Mouse (Mus musculus): ENCODE measurements around the gene Gpr162. TPM values are rescaled to one million over a fixed set of nuclear protein-coding genes. Genes with fewer than 3 reads are reported as not detected.
"Not testable (repeated sequence)": the region's sequence is repeated elsewhere in the genome, so short reads cannot be mapped to it uniquely, and the experiment has no call there.

The Gpr162 gene
- polyA plus RNA-seq, 1 experiment: 177 TPM

DNA sequence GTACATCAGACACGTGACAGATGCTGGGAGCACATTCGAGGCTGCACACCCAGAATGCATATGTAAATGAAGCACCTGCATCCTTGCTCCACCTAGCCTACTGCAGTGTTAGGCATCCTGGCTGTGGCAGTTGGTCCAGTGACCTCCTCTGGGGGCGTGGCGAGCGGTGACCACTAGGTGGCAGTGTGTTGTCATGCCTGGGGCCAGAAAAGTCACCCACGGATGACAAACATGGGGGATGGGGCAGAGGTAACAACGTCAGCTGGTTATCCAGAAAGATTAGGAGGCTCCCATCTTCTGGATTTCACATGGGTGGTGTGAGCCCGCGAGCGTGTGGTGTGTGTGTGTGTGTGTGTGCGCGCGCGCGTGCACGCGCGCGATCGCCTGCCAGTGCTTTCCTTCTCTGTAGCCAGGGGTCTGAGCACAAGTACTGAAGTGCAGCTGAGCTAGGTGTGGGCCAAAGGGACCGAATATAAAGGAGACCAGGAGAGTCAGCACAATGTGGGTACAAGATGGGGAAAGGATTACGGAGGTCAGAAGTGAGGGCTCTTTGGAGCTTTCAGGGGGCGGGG is 39.9 kb upstream of the Gpr162 start:
- TF ChIP-seq CTCF (IDR thresholded peaks at IDR 0.05; ENCODE audit: borderline replicate concordance, insufficient read depth, low read depth, low read length): peak; percentile 96
- TF ChIP-seq POLR2A (IDR thresholded peaks at IDR 0.05; ENCODE audit: borderline replicate concordance, insufficient read depth, low read length): peak; percentile 54; the same call in 1 of the 2 replicates
- peaks cover 15% of the 10 kb centered on the region for H3K4me1 ChIP-seq (ENCODE audit: control insufficient read depth, insufficient read depth, low read length)
- H3K27me3 ChIP-seq (ENCODE audit: control insufficient read depth, insufficient read depth, low read length): no peaks in the 10 kb centered on the region
- peak overlapping the region; percentile 99 for H3K27ac ChIP-seq (ENCODE audit: insufficient read depth, low read length)
- under 1% methylated on average over 23 of the region's 23 CpGs for WGBS
- H3K4me3 ChIP-seq (replicated peaks; ENCODE audit: insufficient read depth, low read depth, low read length): peak overlapping the region; percentile 71
- DNase-seq: peak; percentile 96 to 99

DNA sequence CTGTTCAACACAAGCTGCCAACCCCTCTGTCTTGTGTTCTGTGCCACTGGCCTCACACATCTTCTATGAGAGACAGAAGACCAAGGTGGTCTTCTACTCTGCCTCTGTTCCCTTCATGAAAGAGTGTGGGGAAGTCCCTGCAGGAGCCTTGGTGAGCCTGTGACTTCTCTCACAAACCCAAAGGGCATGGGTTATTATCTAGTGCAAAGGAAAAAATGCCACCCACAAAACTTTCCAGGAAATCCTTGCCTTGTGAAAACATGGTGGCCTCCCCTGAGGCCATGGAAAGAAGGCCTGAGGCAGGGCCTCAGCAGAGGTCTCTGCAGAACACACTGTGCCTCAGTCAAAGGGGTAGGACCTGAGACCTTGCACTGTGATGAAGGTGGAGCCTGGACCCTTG is 38.1 kb upstream of the Gpr162 start:
- H3K4me1 ChIP-seq (ENCODE audit: control insufficient read depth, insufficient read depth, low read length): peaks cover 15% of the 10 kb centered on the region
- H3K4me3 ChIP-seq (replicated peaks; ENCODE audit: insufficient read depth, low read depth, low read length): no peak overlapping the region
- DNase-seq: no peak
- no peak overlapping the region for H3K27ac ChIP-seq (ENCODE audit: insufficient read depth, low read length)
- H3K27me3 ChIP-seq (ENCODE audit: control insufficient read depth, insufficient read depth, low read length): no peaks in the 10 kb centered on the region
- TF ChIP-seq CTCF (IDR thresholded peaks at IDR 0.05; ENCODE audit: borderline replicate concordance, insufficient read depth, low read depth, low read length) (no peak), POLR2A (IDR thresholded peaks at IDR 0.05; ENCODE audit: borderline replicate concordance, insufficient read depth, low read length) (no peak)

DNA sequence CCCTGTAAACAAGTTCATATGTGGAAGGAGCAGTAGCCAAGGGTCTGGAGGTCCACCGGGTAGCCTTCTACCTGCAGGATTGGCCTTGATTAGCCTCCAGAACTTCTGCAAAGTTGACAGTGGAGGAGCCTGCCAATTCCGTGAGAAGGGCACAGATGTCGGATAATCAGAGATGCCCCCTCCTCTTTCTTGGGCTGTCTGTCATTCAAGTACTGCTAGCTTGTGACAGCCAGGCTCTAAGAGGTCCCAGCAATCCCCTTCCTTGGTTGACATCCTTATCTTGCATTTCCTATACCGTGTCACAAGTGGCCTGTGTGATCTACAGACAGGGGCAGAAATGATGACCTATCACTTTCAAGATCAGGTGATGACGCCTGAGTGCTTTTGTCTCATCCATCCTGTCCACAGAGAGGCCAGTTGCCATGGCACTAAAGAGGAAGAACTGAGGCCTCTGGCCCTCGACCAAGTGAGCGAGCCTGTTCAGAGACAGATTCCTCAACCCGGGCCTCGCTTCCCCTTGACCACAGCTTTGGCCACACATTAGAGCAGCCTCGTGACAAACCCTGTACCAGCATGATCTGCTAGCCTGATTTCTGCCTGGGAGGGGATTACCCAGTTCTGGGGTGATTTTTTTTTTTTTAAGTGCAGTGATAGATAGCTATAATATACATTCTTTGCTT is 37.2 kb upstream of the Gpr162 start:
- WGBS: 54% methylated on average over 10 of the region's 10 CpGs
- Histone ChIP-seq H3K4me3 (replicated peaks; ENCODE audit: insufficient read depth, low read depth, low read length) (no peak overlapping the region), H3K27me3 (ENCODE audit: control insufficient read depth, insufficient read depth, low read length) (no peaks in the 10 kb centered on the region), H3K27ac (ENCODE audit: insufficient read depth, low read length) (no peak overlapping the region), H3K4me1 (ENCODE audit: control insufficient read depth, insufficient read depth, low read length) (peaks cover 15% of the 10 kb centered on the region)
- TF ChIP-seq CTCF (IDR thresholded peaks at IDR 0.05; ENCODE audit: borderline replicate concordance, insufficient read depth, low read depth, low read length) (no peak), POLR2A (IDR thresholded peaks at IDR 0.05; ENCODE audit: borderline replicate concordance, insufficient read depth, low read length) (no peak)
- DNase-seq: peak in 1 of 2 experiments; percentile 48

DNA sequence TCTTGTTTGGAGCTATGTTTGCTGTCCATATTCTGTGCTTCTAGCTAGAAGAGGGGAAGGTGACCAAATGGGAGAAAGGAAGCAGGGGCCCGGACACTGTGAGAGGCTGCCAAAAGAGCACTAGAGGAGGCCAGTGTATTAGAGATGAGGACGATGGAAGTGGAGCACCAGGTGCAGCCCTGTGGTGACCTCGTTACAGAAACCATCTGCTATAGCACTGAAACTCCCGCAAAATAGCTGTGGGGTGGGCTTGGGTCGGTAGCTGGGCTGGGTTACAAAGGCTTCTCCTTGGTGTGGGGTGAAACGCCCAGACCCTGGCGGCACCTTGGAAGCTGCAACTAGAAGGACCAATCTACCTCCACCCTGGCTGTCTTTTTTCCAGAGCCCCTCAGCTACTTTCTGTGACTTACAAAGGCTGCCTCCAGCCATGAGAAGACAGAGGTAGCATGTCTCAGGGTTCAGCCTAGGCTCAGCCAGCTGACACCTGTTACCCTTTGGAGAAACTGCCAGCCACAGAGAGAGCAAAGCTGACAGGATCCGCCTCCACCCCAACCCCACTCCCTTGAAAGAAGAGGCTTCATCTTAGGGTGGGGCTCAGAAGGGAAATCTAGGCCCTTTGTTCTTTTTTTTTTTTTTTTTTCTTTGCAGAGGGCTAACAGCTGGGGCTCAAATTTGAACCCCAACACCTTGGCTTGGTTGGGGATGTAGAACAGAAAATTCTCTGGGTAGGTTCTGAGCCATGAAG is 36.4 kb upstream of the Gpr162 start:
- TF ChIP-seq POLR2A (IDR thresholded peaks at IDR 0.05; ENCODE audit: borderline replicate concordance, insufficient read depth, low read length): no peak
- TF ChIP-seq CTCF (IDR thresholded peaks at IDR 0.05; ENCODE audit: borderline replicate concordance, insufficient read depth, low read depth, low read length): no peak
- WGBS: 22% methylated on average over 8 of the region's 8 CpGs

DNA sequence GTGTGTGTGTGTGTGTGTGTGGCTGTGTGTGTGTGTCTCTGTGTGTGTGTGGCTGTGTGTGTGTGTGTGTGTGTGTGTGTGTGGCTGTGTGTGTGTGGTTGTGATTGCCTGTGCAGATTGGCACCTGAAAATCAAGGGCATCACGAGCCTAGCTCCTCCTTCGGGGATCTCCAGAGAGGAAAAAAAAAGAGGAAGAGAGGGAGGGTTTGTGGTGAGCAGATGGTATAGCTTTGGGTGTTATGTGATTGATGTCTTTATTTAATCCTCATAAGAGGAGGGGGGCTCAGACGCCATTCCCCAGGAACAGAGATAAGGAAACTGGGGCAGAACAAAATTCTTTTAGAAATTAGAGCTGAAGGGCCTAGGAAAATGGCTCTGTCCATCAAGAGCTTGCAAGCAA is 34.6 kb upstream of the Gpr162 start:
- H3K4me3 ChIP-seq (replicated peaks; ENCODE audit: insufficient read depth, low read depth, low read length): no peak overlapping the region
- H3K4me1 ChIP-seq (ENCODE audit: control insufficient read depth, insufficient read depth, low read length): 0 out of 2 replicates have a peak, but pooled peaks cover 3% of the 10 kb centered on the region
- DNase-seq: no peak
- H3K27ac ChIP-seq (ENCODE audit: insufficient read depth, low read length): no peak overlapping the region
- H3K27me3 ChIP-seq (ENCODE audit: control insufficient read depth, insufficient read depth, low read length): no peaks in the 10 kb centered on the region
- TF ChIP-seq CTCF (IDR thresholded peaks at IDR 0.05; ENCODE audit: borderline replicate concordance, insufficient read depth, low read depth, low read length) (no peak), POLR2A (IDR thresholded peaks at IDR 0.05; ENCODE audit: borderline replicate concordance, insufficient read depth, low read length) (no peak)
- 49% methylated on average over 3 of the region's 3 CpGs for WGBS

More for the DNA sequence above, 36.4 kb upstream of the Gpr162 start:
- Histone ChIP-seq H3K27ac (ENCODE audit: insufficient read depth, low read length) (peak overlapping the region; percentile 15; the same call in 1 of the 2 replicates), H3K4me1 (ENCODE audit: control insufficient read depth, insufficient read depth, low read length) (peaks cover 9% of the 10 kb centered on the region; the same call in 1 of the 2 replicates), H3K4me3 (replicated peaks; ENCODE audit: insufficient read depth, low read depth, low read length) (no peak overlapping the region), H3K27me3 (ENCODE audit: control insufficient read depth, insufficient read depth, low read length) (no peaks in the 10 kb centered on the region)
- peak; percentile 52 to 55 for DNase-seq

DNA sequence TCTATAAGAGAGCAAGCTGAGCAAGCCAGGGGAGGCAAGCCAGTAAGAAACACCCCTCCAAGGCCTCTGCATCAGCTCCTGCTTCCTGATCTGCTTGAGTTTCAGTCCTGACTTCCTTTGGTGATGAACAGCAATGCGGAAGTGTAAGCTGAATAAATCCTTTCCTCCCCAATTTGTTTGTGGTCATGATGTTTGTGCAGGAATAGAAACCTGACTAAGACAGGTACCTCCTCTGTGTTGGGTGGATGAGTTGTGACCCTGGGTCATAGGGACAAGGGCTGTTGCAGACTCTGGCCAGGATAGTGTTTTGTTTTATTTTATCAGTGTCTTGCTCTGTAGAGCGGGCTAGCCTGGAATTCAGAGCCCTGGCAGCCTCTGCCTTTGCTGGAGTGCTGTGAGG is 30.3 kb upstream of the Gpr162 start:
- 97% methylated on average over 2 of the region's 2 CpGs for WGBS

DNA sequence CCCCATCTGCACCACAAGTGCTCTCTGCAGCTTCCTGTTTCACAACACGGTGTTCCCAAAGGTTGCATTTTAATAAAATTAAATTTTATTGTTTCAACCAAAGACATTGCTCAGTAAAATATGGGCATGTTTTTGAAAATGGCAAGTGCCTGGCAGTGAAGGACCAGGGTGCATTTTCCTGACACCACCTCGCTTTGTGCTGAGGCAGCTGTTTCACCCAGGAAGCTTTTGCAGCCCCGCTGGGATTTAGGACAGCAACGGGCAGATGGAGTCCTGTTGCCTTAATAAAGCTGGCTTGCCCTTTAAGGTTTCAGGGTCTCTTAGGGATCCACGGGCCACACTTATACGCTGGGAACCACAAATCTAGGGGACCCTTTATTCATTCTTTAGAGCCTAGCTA is 27.2 kb upstream of the Gpr162 start:
- Histone ChIP-seq H3K27ac (ENCODE audit: insufficient read depth, low read length) (no peak overlapping the region), H3K27me3 (ENCODE audit: control insufficient read depth, insufficient read depth, low read length) (no peaks in the 10 kb centered on the region), H3K4me3 (replicated peaks; ENCODE audit: insufficient read depth, low read depth, low read length) (no peak overlapping the region), H3K4me1 (ENCODE audit: control insufficient read depth, insufficient read depth, low read length) (no peaks in the 10 kb centered on the region)
- 55% methylated on average over 6 of the region's 6 CpGs for WGBS
- DNase-seq: no peak
- no peak for TF ChIP-seq POLR2A (IDR thresholded peaks at IDR 0.05; ENCODE audit: borderline replicate concordance, insufficient read depth, low read length)
- TF ChIP-seq CTCF (IDR thresholded peaks at IDR 0.05; ENCODE audit: borderline replicate concordance, insufficient read depth, low read depth, low read length): no peak

More for the DNA sequence above, 30.3 kb upstream of the Gpr162 start:
- H3K4me3 ChIP-seq (replicated peaks; ENCODE audit: insufficient read depth, low read depth, low read length); H3K27ac ChIP-seq (ENCODE audit: insufficient read depth, low read length); H3K27me3 ChIP-seq (ENCODE audit: control insufficient read depth, insufficient read depth, low read length); DNase-seq; H3K4me1 ChIP-seq (ENCODE audit: control insufficient read depth, insufficient read depth, low read length): not testable (repeated sequence)

Data from cerebellum, adult 2 months (tissue).